Mouse (Mus musculus): ENCODE measurements around the gene Tmem98.

The Tmem98 gene

DNA sequence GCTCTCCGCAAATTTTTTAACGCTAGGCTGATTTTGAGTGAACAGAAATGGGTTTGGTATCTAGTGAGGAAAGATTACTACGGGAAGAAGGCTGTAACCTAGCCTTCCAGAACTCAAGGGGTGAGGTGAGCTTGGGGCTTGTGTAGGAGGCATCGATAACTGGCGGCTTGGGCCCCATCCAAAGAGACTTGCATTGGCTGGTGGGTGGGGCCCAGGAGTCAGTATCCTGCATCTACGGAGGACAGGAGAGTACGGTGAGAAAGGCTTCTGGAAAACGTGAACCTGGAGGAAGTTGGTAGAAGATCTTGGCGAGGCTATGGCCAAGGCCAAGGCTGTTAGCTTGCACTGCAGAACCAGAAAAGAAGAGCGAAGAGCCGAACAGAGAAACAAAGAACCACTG is 44.5 kb downstream of the Tmem98 start:
- DNase-seq (ENCODE audit: extremely low spot score) = no peak

GRCm38 (mm10) chr11:80854908-80855307 is 44.9 kb downstream of the Tmem98 start:
- no peak for DNase-seq (ENCODE audit: extremely low spot score)

DNA sequence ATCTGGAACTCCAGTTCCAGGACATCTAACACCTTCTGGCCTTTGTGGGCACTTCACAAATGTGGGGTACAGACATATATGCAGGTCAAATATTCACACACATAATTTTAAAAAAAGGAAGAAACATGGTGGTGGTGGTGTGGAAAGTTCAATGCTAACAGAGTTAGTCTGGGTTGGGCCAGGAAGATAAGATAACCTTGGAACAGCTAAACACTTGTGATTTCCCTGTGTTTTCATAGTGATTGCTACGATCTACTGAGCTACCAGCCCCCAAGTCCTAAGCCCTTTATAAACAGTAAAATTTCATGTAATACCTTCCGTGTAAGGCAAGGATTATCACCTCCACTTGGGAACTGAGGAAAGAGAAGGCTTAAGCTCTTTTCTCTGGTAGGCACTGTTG is 46.9 kb downstream of the Tmem98 start:
- DNase-seq (ENCODE audit: extremely low spot score) = no peak

- DNase-seq (ENCODE audit: extremely low spot score) = no peak
Observed at GRCm38 (mm10) chr11:80858065-80858464, 48.1 kb downstream of the Tmem98 start, which contains the start of gene Spaca3. Spaca3 (plus strand) TSS chr11:80858365.

- DNase-seq (ENCODE audit: extremely low spot score) = no peak
Observed at GRCm38 (mm10) chr11:80862941-80863340, 53.0 kb downstream of the Tmem98 start.

DNA sequence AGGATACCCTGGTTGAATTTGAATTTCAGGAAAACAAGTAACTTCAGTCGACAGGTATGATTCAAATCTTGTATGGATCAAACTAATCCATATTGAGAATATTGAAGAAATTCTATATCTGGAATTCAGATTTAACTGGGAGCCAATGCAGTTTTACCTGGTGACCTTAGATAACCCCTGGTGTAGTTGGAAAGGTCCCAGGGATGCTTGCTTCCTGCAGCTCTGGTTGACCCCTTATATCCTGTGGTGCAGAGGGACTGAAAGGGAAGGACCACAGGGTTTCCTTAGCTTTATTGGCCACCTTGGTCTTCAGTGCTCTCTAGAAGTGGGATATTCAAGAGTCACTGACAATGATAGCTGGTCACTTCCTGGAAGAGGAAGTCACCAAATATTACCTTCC is 58.1 kb downstream of the Tmem98 start:
- no peak for DNase-seq (ENCODE audit: extremely low spot score)

Measured in embryo, embryonic 9.5 days (tissue).